In the genomic region with DNA sequence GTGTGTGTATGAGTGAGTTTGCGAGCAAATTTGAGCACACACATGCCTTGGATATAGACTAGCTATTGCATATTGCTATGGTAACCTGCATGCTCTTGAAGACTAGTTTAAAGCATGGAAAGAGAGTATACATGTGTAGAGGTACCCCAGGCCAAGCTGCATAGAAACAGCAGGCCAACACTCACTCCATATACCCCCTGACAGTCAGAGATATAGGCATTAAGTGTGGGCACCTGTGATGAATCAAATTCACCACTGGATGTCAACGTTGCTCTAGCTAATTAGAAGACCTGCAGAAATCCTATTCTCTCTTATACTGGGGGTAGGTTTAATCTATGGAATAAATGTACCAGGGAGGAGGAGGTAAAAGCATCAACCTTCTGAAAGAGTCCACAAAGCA, we compare ENCODE assay signal across 15 mouse cellular contexts.
DNase-seq lines count a peak whose midpoint lies in the region; ATAC-seq lines count a peak whose summit lies in the region.
"Had no signal": no experiment of that assay in that cellular context is flagged by ENCODE, and none has a peak within 500 bp of the region (broad histone marks: within the 10 kb centered on the region; RNA-seq: fewer than 3 reads in every experiment).

No protein-coding gene starts in this region.

- no peaks in the 10 kb centered on the region for H3K36me3 ChIP-seq in hindbrain, embryonic 16.5 days (ENCODE audit: control insufficient read depth, insufficient read depth, low read length)
- no peaks in the 10 kb centered on the region for H3K36me3 ChIP-seq in hindbrain, embryonic 12.5 days
- no peaks in the 10 kb centered on the region for H3K36me3 ChIP-seq in midbrain, embryonic 14.5 days (ENCODE audit: control insufficient read depth, insufficient read depth, low read length)
- no peaks in the 10 kb centered on the region for H3K36me3 ChIP-seq in midbrain, embryonic 10.5 days
- H3K36me3 ChIP-seq in neural tube, embryonic 15.5 days = no peaks in the 10 kb centered on the region
- H3K36me3 ChIP-seq: embryonic facial prominence, embryonic 15.5 days; heart, embryonic 10.5 days; kidney, embryonic 15.5 days; liver, embryonic 15.5 days had no signal

- no peak overlapping the region for H3K27ac ChIP-seq in hindbrain, embryonic 16.5 days (ENCODE audit: low read depth, low read length)
- no peak overlapping the region for H3K27ac ChIP-seq in hindbrain, embryonic 12.5 days
- no peak overlapping the region for H3K27ac ChIP-seq in midbrain, embryonic 14.5 days (replicated peaks; ENCODE audit: low read depth, low read length)
- H3K27ac ChIP-seq in midbrain, embryonic 10.5 days (replicated peaks) = no peak overlapping the region
- H3K27ac ChIP-seq in neural tube, embryonic 15.5 days (replicated peaks) = no peak overlapping the region
- H3K27ac ChIP-seq: embryonic facial prominence, embryonic 15.5 days; heart, embryonic 10.5 days; kidney, embryonic 15.5 days; liver, embryonic 15.5 days had no signal

- H3K4me3 ChIP-seq in hindbrain, embryonic 16.5 days (ENCODE audit: low read length) = no peak overlapping the region
- H3K4me3 ChIP-seq in hindbrain, embryonic 12.5 days = no peak overlapping the region
- H3K4me3 ChIP-seq in midbrain, embryonic 14.5 days (replicated peaks; ENCODE audit: low read depth, low read length) = no peak overlapping the region
- H3K4me3 ChIP-seq in midbrain, embryonic 10.5 days = no peak overlapping the region
- no peak overlapping the region for H3K4me3 ChIP-seq in neural tube, embryonic 15.5 days (replicated peaks)
- H3K4me3 ChIP-seq: embryonic facial prominence, embryonic 15.5 days; heart, embryonic 10.5 days; kidney, embryonic 15.5 days; liver, embryonic 15.5 days had no signal

- H3K9me3 ChIP-seq in hindbrain, embryonic 16.5 days (ENCODE audit: control insufficient read depth, low read length) = no peaks in the 10 kb centered on the region
- H3K9me3 ChIP-seq in hindbrain, embryonic 12.5 days (replicated peaks) = no peaks in the 10 kb centered on the region
- no peaks in the 10 kb centered on the region for H3K9me3 ChIP-seq in midbrain, embryonic 14.5 days (ENCODE audit: control insufficient read depth, low read length)
- H3K9me3 ChIP-seq in midbrain, embryonic 10.5 days (replicated peaks) = no peaks in the 10 kb centered on the region
- no peaks in the 10 kb centered on the region for H3K9me3 ChIP-seq in neural tube, embryonic 15.5 days (replicated peaks)
- H3K9me3 ChIP-seq: embryonic facial prominence, embryonic 15.5 days; heart, embryonic 10.5 days; kidney, embryonic 15.5 days; liver, embryonic 15.5 days had no signal

- H3K27me3 ChIP-seq in hindbrain, embryonic 16.5 days (replicated peaks; ENCODE audit: control insufficient read depth, insufficient read depth, low read length) = no peaks in the 10 kb centered on the region
- H3K27me3 ChIP-seq in hindbrain, embryonic 12.5 days = no peaks in the 10 kb centered on the region
- H3K27me3 ChIP-seq in midbrain, embryonic 14.5 days (ENCODE audit: control insufficient read depth, insufficient read depth, low read length) = no peaks in the 10 kb centered on the region
- no peaks in the 10 kb centered on the region for H3K27me3 ChIP-seq in midbrain, embryonic 10.5 days (ENCODE audit: low read depth, poor library complexity, severe bottlenecking)
- no peaks in the 10 kb centered on the region for H3K27me3 ChIP-seq in neural tube, embryonic 15.5 days (replicated peaks)
- H3K27me3 ChIP-seq: embryonic facial prominence, embryonic 15.5 days; kidney, embryonic 15.5 days; liver, embryonic 15.5 days had no signal

- 59% methylated on average over 2 of the region's 2 CpGs for WGBS in hindbrain, embryonic 16.5 days
- WGBS in hindbrain, embryonic 12.5 days = 71% methylated on average over 2 of the region's 2 CpGs
- 68% methylated on average over 2 of the region's 2 CpGs for WGBS in midbrain, embryonic 14.5 days
- 73% methylated on average over 2 of the region's 2 CpGs for WGBS in midbrain, embryonic 10.5 days
- WGBS in neural tube, embryonic 15.5 days = 53% methylated on average over 2 of the region's 2 CpGs

- ATAC-seq in hindbrain, embryonic 16.5 days = peak; percentile 67
- ATAC-seq in hindbrain, embryonic 12.5 days (ENCODE audit: low FRiP score) = no peak; the same call in 1 of the 2 replicates
- ATAC-seq in midbrain, embryonic 14.5 days (ENCODE audit: low FRiP score, low TSS enrichment) = no peak
- 0 out of 2 replicates have a peak, but pooled peaks have one; percentile 45 for ATAC-seq in neural tube, embryonic 15.5 days (ENCODE audit: low FRiP score)

- peak; percentile 33 to 36 for DNase-seq in cerebellum, adult 18-20 months
- DNase-seq in cerebellum, adult 11-12 months = no peak
- peak; percentile 74 for DNase-seq in midbrain, embryonic 14.5 days
- DNase-seq in midbrain, embryonic 10.5 days (ENCODE audit: low spot score) = no peak
- no peak for DNase-seq in spleen, adult 12 weeks (ENCODE audit: low spot score)
- DNase-seq: adrenal gland, postnatal 14 days; layer of hippocampus, adult 9-11 months; right cerebral cortex, postnatal 14 days had no signal

- H3K4me2 ChIP-seq in hindbrain, embryonic 16.5 days (ENCODE audit: low read length) = no peak overlapping the region
- no peak overlapping the region for H3K4me2 ChIP-seq in hindbrain, embryonic 12.5 days (replicated peaks)
- H3K4me2 ChIP-seq in midbrain, embryonic 14.5 days (ENCODE audit: low read length) = no peak overlapping the region
- H3K4me2 ChIP-seq in neural tube, embryonic 15.5 days = no peak overlapping the region
- H3K4me2 ChIP-seq: embryonic facial prominence, embryonic 15.5 days; kidney, embryonic 15.5 days; liver, embryonic 15.5 days had no signal

- no peaks in the 10 kb centered on the region; the same call in 1 of the 2 replicates for H3K4me1 ChIP-seq in hindbrain, embryonic 16.5 days (ENCODE audit: control insufficient read depth, insufficient read depth, low read depth, low read length)
- no peaks in the 10 kb centered on the region; the same call in 1 of the 2 replicates for H3K4me1 ChIP-seq in hindbrain, embryonic 12.5 days
- peaks cover 7% of the 10 kb centered on the region; the same call in 1 of the 2 replicates for H3K4me1 ChIP-seq in midbrain, embryonic 14.5 days (ENCODE audit: control insufficient read depth, insufficient read depth, low read length)
- 0 out of 2 replicates have a peak, but pooled peaks cover 3% of the 10 kb centered on the region for H3K4me1 ChIP-seq in midbrain, embryonic 10.5 days
- peaks cover 15% of the 10 kb centered on the region for H3K4me1 ChIP-seq in neural tube, embryonic 15.5 days
- H3K4me1 ChIP-seq: embryonic facial prominence, embryonic 15.5 days; liver, embryonic 15.5 days had no signal

- H3K9ac ChIP-seq in hindbrain, embryonic 16.5 days (ENCODE audit: low read depth, low read length) = no peak overlapping the region
- no peak overlapping the region for H3K9ac ChIP-seq in hindbrain, embryonic 12.5 days
- no peak overlapping the region for H3K9ac ChIP-seq in midbrain, embryonic 14.5 days (replicated peaks; ENCODE audit: low read length)
- H3K9ac ChIP-seq in neural tube, embryonic 15.5 days (replicated peaks) = no peak overlapping the region
- H3K9ac ChIP-seq: embryonic facial prominence, embryonic 15.5 days; kidney, embryonic 15.5 days; liver, embryonic 15.5 days had no signal

Comparison
In these comparisons a context has a peak if more than half of its experiments do, and no peak if none do; other contexts are left out.
1. DNase-seq: peak in cerebellum, adult 18-20 months (2 of 2) and midbrain, embryonic 14.5 days (single experiment); none in cerebellum, adult 11-12 months (single experiment), midbrain, embryonic 10.5 days (single experiment) and spleen, adult 12 weeks (single experiment).
2. ATAC-seq: peak in hindbrain, embryonic 16.5 days (single experiment) and neural tube, embryonic 15.5 days (single experiment); none in hindbrain, embryonic 12.5 days (single experiment) and midbrain, embryonic 14.5 days (single experiment).